In the genomic region with DNA sequence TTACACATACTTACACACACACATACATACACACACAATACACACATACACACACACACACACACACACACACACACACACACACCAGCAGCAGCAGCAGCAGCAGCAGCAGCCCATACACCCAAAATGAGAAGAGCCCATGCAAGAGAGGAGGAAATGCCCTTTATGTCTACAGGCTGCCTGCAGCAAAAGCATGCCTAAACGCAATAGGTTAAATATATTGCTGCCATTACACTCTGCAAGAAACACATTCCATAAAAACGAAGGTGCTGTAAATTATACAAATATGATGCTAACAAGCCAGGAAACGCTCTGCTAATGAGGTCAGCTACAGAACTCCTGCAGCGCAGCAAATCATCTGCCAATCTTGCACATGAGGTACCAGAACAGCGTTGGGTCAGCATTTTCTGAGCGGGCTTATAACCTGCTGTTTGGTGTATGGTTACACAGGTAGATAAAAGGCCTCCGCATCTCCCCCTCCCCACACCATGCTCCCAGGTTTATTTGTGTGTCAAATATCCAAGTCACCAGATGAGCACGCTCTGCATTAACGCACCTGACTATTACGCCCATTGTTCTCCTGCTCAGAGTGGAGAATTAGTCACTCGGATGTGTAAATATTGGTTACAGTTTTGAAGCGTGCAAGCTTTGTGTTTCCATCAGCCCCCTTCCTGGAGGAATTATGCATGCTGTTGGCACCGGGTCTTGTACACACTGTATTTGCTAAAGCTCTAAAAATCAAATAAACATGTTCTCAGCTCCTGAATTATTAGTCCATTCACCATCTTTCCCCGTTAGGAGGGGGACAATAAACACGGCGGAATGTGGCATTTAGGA, we compare ENCODE assay signal across 16 mouse cellular contexts.
A peak's percentile ranks its signal among the peaks of the same experiment; 100 is the strongest.
DNase-seq lines count a peak whose midpoint lies in the region; ATAC-seq lines count a peak whose summit lies in the region.
"Had no signal": no experiment of that assay in that cellular context is flagged by ENCODE, and none has a peak within 500 bp of the region (broad histone marks: within the 10 kb centered on the region; RNA-seq: fewer than 3 reads in every experiment).

No protein-coding gene starts in this region.

- WGBS in forebrain, embryonic 15.5 days = 64% methylated on average over 16 of the region's 16 CpGs
- 92% methylated on average over 16 of the region's 16 CpGs for WGBS in forebrain, embryonic 10.5 days
- 17% methylated on average over 16 of the region's 16 CpGs for WGBS in limb, embryonic 13.5 days

- H3K9ac ChIP-seq in forebrain, embryonic 15.5 days (replicated peaks) = no peak overlapping the region
- no peak overlapping the region for H3K9ac ChIP-seq in limb, embryonic 13.5 days
- H3K9ac ChIP-seq: embryonic facial prominence, embryonic 15.5 days; liver, embryonic 13.5 days had no signal

- H3K4me3 ChIP-seq in forebrain, embryonic 15.5 days = no peak overlapping the region
- H3K4me3 ChIP-seq in forebrain, embryonic 10.5 days = no peak overlapping the region
- H3K4me3 ChIP-seq in limb, embryonic 13.5 days = no peak overlapping the region
- H3K4me3 ChIP-seq: embryonic facial prominence, embryonic 15.5 days; heart, embryonic 10.5 days; left cerebral cortex, adult 2 months; liver, embryonic 13.5 days had no signal

- intact Hi-C loops in left cerebral cortex, postnatal 36 days (cut with DNase I) = no loop called here
- intact Hi-C loops in heart, postnatal 14 days (cut with DNase I) = no loop called here

- no peaks in the 10 kb centered on the region for H3K27me3 ChIP-seq in forebrain, embryonic 15.5 days
- H3K27me3 ChIP-seq in forebrain, embryonic 10.5 days (ENCODE audit: poor library complexity, severe bottlenecking) = no peaks in the 10 kb centered on the region
- peaks cover 43% of the 10 kb centered on the region for H3K27me3 ChIP-seq in limb, embryonic 13.5 days
- H3K27me3 ChIP-seq: embryonic facial prominence, embryonic 15.5 days; liver, embryonic 13.5 days had no signal

- 0 out of 2 replicates have a peak, but pooled peaks have one; percentile 41 for ATAC-seq in forebrain, embryonic 15.5 days (replicated peaks)
- no peak for ATAC-seq in limb, embryonic 13.5 days (ENCODE audit: low FRiP score, low read depth)
- ATAC-seq: activated CD4-positive, CD25-positive, alpha-beta regulatory T cell, adult 4 months had no signal

- H3K4me2 ChIP-seq in forebrain, embryonic 15.5 days (replicated peaks) = no peak overlapping the region
- peak overlapping the region; percentile 25 for H3K4me2 ChIP-seq in limb, embryonic 13.5 days (replicated peaks)
- H3K4me2 ChIP-seq: embryonic facial prominence, embryonic 15.5 days; liver, embryonic 13.5 days had no signal

- H3K9me3 ChIP-seq in forebrain, embryonic 15.5 days = no peaks in the 10 kb centered on the region; the same call in 1 of the 2 replicates
- peaks cover 8% of the 10 kb centered on the region; the same call in 1 of the 2 replicates for H3K9me3 ChIP-seq in forebrain, embryonic 10.5 days
- H3K9me3 ChIP-seq in limb, embryonic 13.5 days = peaks cover 11% of the 10 kb centered on the region
- H3K9me3 ChIP-seq: embryonic facial prominence, embryonic 15.5 days; liver, embryonic 13.5 days had no signal

- H3K36me3 ChIP-seq in forebrain, embryonic 15.5 days = no peaks in the 10 kb centered on the region
- no peaks in the 10 kb centered on the region for H3K36me3 ChIP-seq in forebrain, embryonic 10.5 days (replicated peaks)
- H3K36me3 ChIP-seq in limb, embryonic 13.5 days = no peaks in the 10 kb centered on the region
- H3K36me3 ChIP-seq: embryonic facial prominence, embryonic 15.5 days; heart, embryonic 10.5 days; liver, embryonic 13.5 days had no signal

- DNase-seq in forebrain, embryonic 10.5 days (ENCODE audit: extremely low spot score, low spot score) = no peak
- peak; percentile 20 for DNase-seq in Muller cell, postnatal 12 days (ENCODE audit: inconsistent ontology term)
- DNase-seq in cerebellum, adult 9-10 months = peak; percentile 86
- DNase-seq in left cerebral cortex, postnatal 36 days (ENCODE audit: low spot score in 2 of 2) = no peak
- DNase-seq in heart, postnatal 14 days = no peak
- DNase-seq in left cerebral cortex, adult 11 months (ENCODE audit: low spot score) = no peak
- DNase-seq: B cell, adult 2 months; kidney, postnatal 25 days; liver, embryonic 13.5 days; lung, postnatal 4 days had no signal

- H3K4me1 ChIP-seq in forebrain, embryonic 15.5 days = peaks cover 8% of the 10 kb centered on the region
- H3K4me1 ChIP-seq in forebrain, embryonic 10.5 days = peaks cover 19% of the 10 kb centered on the region; the same call in 1 of the 2 replicates
- peaks cover 36% of the 10 kb centered on the region for H3K4me1 ChIP-seq in limb, embryonic 13.5 days
- H3K4me1 ChIP-seq: embryonic facial prominence, embryonic 15.5 days; heart, embryonic 10.5 days; liver, embryonic 13.5 days had no signal

- no peak overlapping the region for H3K27ac ChIP-seq in forebrain, embryonic 15.5 days (replicated peaks)
- no peak overlapping the region for H3K27ac ChIP-seq in forebrain, embryonic 10.5 days
- no peak overlapping the region for H3K27ac ChIP-seq in limb, embryonic 13.5 days
- H3K27ac ChIP-seq: embryonic facial prominence, embryonic 15.5 days; heart, embryonic 10.5 days; left cerebral cortex, adult 2 months; liver, embryonic 13.5 days had no signal

Comparison
In these comparisons a context has a peak if more than half of its experiments do, and no peak if none do; other contexts are left out.
1. DNase-seq: peak in Muller cell, postnatal 12 days (single experiment) and cerebellum, adult 9-10 months (single experiment); none in forebrain, embryonic 10.5 days (single experiment), left cerebral cortex, postnatal 36 days (0 of 2), heart, postnatal 14 days (0 of 2) and left cerebral cortex, adult 11 months (single experiment).